Mouse (Mus musculus): ENCODE measurements around the gene Mdk.
A peak's percentile ranks its signal among the peaks of the same experiment; 100 is the strongest.

The Mdk gene

GRCm38 (mm10) chr2:91932160-91932711 lies at the start of gene Mdk:
Mdk (minus strand) TSS chr2:91932297.
- DNase-seq, result peak; percentile 44 to 56

- DNase-seq, result no peak
Observed at GRCm38 (mm10) chr2:91980830-91981229, 48.7 kb upstream of the Mdk start.

- DNase-seq, result no peak
Observed at GRCm38 (mm10) chr2:91980245-91980644, 48.1 kb upstream of the Mdk start.

- DNase-seq, result no peak
Observed at GRCm38 (mm10) chr2:91978547-91978946, 46.5 kb upstream of the Mdk start.

GRCm38 (mm10) chr2:91977960-91978359 lies 45.9 kb upstream of the Mdk start:
- DNase-seq, result no peak

- DNase-seq, result peak; percentile 27 to 45
Observed at GRCm38 (mm10) chr2:91975581-91976541, 43.8 kb upstream of the Mdk start, which contains the start of gene Dgkz. Dgkz (minus strand) TSS chr2:91975864.

- DNase-seq, result no peak
Observed at GRCm38 (mm10) chr2:91973416-91974135, 41.5 kb upstream of the Mdk start.

GRCm38 (mm10) chr2:91972121-91972566 lies 40.0 kb upstream of the Mdk start:
- DNase-seq, result peak in 1 of 2 experiments; percentile 45

- peak in 1 of 2 experiments; percentile 67 for DNase-seq
Observed at GRCm38 (mm10) chr2:91971231-91972097, 39.4 kb upstream of the Mdk start.

GRCm38 (mm10) chr2:91967962-91968361 lies 35.9 kb upstream of the Mdk start:
- DNase-seq, result peak; percentile 56 to 67

- DNase-seq, result no peak
Observed at GRCm38 (mm10) chr2:91966367-91966766, 34.3 kb upstream of the Mdk start.

GRCm38 (mm10) chr2:91965417-91965816 lies 33.3 kb upstream of the Mdk start:
- peak; percentile 83 to 89 for DNase-seq

- DNase-seq, result no peak
Observed at GRCm38 (mm10) chr2:91964610-91965204, 32.6 kb upstream of the Mdk start.

GRCm38 (mm10) chr2:91963443-91963932 lies 31.4 kb upstream of the Mdk start:
- peak; percentile 98 for DNase-seq

- peak; percentile 53 to 71 for DNase-seq
Observed at GRCm38 (mm10) chr2:91962864-91963401, 30.8 kb upstream of the Mdk start.

GRCm38 (mm10) chr2:91961901-91962761 lies 30.0 kb upstream of the Mdk start:
- peak in 1 of 2 experiments; percentile 46 for DNase-seq

- DNase-seq, result no peak
Observed at GRCm38 (mm10) chr2:91960459-91960858, 28.4 kb upstream of the Mdk start.

- DNase-seq, result no peak
Observed at GRCm38 (mm10) chr2:91959544-91960410, 27.7 kb upstream of the Mdk start.

Data from kidney, postnatal 4 days (tissue).